Mouse (Mus musculus) adipose tissue, adult 10 weeks (tissue): ENCODE measurements around the gene Mtx1. TPM values are rescaled to one million over a fixed set of nuclear protein-coding genes. Genes with fewer than 3 reads are reported as not detected.

ENCODE experiments used
- polyA plus RNA-seq: library from polyadenylated mRNA; stranded (reverse); fragments of 350-450 nt; fragmentation: Illumina TruSeq; extraction: RNeasy Lipid Tissue Mini Kit (QIAGEN cat#74804); gene quantifications from one replicate; pipeline ENCODE4 v1.2.3, GENCODE M21; 2014; ENCODE audit warnings: low read depth, low replicate concordance

Gene Mtx1
- polyA plus RNA-seq = 92.5 TPM

GRCm38 (mm10) chr3:89226900-89227299, at the start of gene Mtx1:
TSS of gene Mtx1 (minus strand) at chr3:89227088.

GRCm38 (mm10) chr3:89270051-89270755, 43.3 kb upstream of the Mtx1 start, which contains the start of gene Slc50a1:
TSS of gene Slc50a1 (minus strand) at chr3:89270570.

GRCm38 (mm10) chr3:89259076-89259475, 32.2 kb upstream of the Mtx1 start, which contains the start of gene Dpm3:
TSS of gene Dpm3 (plus strand) at chr3:89259358.

GRCm38 (mm10) chr3:89246261-89247100, 19.6 kb upstream of the Mtx1 start, which contains the start of gene Trim46:
TSS of gene Trim46 (minus strand) at chr3:89246309.

GRCm38 (mm10) chr3:89245688-89246171, 18.8 kb upstream of the Mtx1 start, which contains the start of gene Krtcap2:
TSS of gene Krtcap2 (plus strand) at chr3:89245966.

DNA sequence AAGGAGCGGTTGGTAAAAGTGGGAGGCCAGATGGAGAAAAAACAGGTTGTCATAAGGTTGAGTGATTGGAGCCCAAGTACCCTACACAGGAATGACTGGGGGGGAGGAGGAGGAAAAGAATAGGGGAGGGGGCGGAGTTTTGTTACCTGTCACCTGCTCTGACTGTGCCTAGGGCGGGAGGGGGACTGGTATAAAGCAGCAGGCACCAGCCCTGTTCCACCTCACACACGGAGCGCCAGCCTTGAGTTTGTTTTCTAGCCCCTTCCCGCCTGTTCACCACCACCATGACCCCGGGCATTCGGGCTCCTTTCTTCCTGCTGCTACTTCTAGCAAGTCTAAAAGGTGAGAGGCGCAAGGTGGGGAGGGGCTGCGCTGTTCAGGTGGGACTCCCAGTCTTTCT, 1.9 kb upstream of the Mtx1 start, which contains the start of gene Muc1:
Gene Muc1, plus strand, starts transcription at position 222 of the 400 bp plus-strand sequence.

GRCm38 (mm10) chr3:89214681-89215411, 12.0 kb downstream of the Mtx1 start, which contains the start of gene Thbs3:
TSS of gene Thbs3 (plus strand) at chr3:89215180.

DNA sequence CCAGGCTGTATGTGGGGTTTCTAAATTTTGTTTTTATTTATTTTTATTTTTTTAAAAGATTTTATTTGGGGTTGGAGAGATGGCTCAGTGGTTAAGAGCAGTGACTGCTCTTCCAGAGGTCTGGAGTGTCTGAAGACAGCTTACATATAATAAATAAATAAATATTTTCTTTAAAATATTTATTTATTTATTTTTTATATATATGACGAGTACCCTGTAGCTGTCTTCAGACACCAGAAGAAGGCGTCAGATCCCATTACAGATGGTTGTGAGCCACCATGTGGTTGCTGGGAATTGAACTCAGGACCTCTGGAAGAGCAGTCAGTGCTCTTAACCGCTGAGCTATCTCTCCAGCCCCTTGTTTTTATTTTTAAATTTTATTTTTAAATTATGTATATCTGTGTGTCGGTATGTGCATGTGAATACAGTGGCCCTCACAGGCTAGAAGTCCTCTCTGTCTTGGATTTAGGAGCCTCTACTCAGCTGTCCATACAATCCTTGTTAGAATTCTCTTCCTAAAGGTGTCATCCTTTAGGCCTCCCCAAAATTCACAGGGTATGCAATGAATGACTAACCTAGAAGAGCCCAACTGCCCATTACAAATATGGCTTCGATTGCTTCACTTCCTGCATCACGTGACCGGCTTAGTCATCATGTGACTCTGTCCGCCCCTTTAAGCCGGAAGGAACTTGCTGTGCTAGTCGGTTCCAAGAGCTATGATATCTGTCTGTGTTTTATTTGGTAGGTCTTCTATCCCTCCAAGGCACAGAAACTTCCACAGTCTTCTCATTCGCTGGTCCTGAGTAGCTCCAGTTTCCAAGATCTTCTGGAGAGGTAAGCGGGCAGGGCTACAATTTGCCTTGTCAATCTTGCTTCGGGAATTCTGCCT, 24.4 kb downstream of the Mtx1 start, which contains the start of gene Gba:
Gene Gba, plus strand, starts transcription at position 676 of the 889 bp plus-strand sequence.

DNA sequence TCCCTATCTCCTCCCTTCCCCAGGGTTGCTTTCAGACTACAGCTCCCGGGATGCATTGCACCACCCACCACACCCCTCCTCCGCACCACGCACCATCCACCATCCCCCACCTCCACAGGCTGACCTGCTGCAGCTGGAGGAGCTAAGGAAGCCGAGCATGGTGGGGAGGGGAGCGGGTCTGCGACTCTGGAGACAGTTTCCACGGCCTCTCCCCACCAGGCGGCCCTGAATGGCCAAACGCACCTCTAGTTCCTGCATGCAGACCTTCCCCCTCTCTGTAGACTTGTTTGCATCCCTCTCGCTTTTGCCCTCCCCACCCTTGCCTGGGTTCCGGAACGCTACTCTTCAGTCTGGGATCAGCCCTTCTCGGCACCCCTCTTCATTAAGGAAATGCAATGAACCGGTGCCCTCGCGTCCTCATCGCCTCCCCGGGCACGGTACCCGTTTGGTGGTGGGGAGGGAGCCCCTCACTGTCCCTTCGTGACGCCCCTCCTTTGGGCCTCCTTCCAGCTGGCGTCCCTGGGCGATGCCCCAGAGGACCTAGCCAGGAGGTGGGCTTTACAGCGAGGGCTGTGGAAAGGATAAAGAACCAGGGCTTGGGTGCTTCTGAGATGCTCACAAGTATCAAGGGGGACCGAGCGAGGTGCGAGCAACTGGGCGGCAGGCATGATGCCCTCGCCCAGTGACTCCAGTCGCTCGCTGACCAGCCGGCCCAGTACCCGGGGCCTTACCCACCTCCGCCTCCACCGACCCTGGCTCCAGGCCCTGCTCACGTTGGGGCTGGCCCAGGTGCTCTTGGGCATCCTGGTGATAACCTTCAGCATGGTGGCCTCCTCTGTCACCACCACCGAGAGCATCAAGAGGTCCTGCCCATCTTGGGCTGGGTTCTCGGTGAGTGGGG, 43.6 kb downstream of the Mtx1 start, which contains the start of gene Fam189b:
Gene Fam189b, plus strand, starts transcription at position 86 of the 901 bp plus-strand sequence.

DNA sequence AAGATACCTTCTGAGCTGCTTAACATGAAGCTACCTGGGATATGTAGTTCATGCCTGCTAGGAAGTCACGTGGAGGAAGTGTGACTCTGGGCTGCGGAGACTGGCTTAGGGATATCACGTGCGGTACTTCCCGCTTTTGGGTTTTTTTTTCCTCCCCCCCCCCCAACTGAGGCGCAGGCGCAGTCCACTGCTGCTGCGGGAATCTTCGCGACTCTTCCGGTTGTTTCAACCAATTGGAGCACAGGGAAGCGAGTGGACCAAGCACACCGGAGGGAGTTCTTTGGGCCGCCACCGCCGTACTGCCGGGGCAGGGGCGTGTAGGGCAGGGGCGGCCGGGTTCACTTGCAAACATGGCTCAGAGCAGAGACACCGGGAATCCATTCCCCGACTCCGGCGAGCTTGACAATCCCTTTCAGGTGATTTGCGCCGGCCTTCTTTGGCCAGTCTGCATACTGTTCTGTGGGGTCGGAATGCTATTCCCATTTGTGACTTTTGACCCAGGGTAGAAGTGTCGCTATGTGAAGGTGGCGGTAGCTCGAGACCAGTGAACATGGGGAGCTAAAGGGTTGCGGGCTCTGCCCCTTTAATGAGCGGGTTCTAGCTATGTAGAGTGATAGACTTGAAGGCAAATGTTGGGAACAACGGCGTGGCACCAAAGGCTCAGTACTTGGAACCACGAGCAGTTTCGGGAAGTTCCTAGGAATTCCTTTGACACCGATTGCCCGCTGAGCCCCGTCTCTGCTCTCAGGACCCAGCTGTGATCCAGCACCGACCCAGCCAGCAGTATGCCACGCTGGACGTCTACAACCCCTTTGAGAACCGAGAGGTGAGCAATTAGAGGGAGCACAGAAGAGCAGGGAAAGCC, 49.4 kb downstream of the Mtx1 start, which contains the start of gene Scamp3:
Gene Scamp3, plus strand, starts transcription at position 232 of the 865 bp plus-strand sequence.

DNA sequence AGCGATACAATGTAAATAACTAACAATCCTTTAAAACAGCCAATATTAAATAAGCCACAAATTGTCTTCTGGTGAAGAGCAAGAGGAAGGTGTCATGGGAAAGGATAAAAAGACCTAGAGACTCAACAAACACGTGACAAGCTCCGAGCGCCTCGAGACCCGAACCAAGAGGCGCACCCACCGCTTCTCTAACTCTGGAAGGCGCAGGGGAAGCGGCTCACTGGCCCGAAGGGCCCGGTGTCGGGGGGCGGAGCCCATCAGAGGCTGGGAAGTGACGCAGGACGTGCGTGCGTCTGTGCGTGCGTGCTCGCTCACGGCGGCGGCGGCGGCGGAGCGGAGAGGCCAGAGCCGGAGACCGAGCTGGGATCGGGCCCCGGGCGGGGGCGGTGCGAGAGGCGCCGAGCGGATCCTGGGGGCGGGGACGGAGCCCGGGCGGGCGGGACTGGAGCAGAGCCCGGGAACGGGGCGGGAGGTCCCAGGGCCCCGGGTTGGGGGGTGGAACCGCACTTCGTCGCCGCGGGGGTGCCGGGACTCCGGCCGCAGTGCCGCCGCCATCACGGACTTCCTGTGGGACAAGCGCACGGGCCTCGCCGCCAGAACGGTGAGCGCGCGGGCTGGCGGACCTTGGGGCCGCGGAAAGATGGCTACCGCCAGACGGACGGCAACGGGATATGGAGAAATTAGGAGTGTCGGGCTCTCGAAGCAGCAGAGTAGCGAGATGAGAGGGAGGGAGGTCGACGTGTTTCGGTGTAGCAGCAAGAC, 62.2 kb downstream of the Mtx1 start, which contains the start of gene Clk2:
Gene Clk2, plus strand, starts transcription at position 290 of the 762 bp plus-strand sequence.

DNA sequence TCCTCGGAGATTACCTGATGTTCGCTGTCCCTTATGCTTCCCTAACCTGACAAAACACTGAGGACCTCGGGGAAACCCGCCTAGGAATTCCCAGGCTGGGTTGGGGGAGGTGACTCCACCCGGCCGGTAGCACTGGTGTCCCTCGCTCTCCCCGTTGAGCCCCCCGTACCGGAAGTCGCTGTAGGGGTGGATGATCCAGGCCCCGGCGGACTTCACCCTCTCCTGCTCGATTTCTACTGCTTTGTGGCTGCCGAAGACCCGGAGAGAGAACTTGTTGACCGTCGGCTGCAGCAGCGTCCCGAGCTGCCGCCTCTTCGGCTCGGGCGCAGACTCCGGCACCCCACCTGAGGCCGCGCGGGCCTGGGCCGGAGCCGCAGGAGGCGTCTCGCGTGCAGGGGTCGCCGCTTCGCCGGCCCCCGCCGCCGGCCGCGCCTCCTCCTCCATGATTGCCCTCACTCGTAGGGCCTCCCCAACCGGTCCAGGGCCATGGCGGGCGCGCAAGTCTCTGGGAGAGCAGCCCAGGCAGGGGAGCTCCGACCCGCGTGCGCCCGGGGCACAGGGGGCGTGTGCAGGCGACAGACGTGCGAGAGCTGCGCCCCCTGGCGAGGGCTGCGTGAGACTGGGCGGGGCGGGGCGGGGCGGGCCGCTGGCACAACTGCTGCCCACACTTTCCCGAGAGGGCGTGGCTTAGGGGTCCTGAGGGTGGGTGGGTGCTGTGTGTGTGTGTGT, 67.1 kb downstream of the Mtx1 start, which contains the start of gene Hcn3:
Gene Hcn3, minus strand, starts transcription at position 581 of the 729 bp plus-strand sequence.

Other genes with a start within 250 kb of the Mtx1 start
- 22.7 TPM for gene Rusc1, start 133.8 kb downstream of the Mtx1 start, polyA plus RNA-seq
- not detected for gene Gm43738, start 126.0 kb downstream of the Mtx1 start, polyA plus RNA-seq
- 175 TPM for gene Fdps, start 125.1 kb downstream of the Mtx1 start, polyA plus RNA-seq
- gene Pklr, start 90.9 kb downstream of the Mtx1 start, polyA plus RNA-seq = 7.9 TPM
- gene Hcn3, start 66.9 kb downstream of the Mtx1 start, polyA plus RNA-seq = 0.24 TPM
- 51.5 TPM for gene Clk2, start 62.3 kb downstream of the Mtx1 start, polyA plus RNA-seq
- gene Scamp3, start 49.6 kb downstream of the Mtx1 start, polyA plus RNA-seq = 56.1 TPM
- gene Fam189b, start 43.9 kb downstream of the Mtx1 start, polyA plus RNA-seq = 5.8 TPM
- gene Gba, start 24.2 kb downstream of the Mtx1 start, polyA plus RNA-seq = 67.8 TPM
- gene Thbs3, start 11.9 kb downstream of the Mtx1 start, polyA plus RNA-seq = 30.3 TPM
- gene Muc1, start 2.0 kb upstream of the Mtx1 start, polyA plus RNA-seq = 1.0 TPM
- gene Krtcap2, start 18.9 kb upstream of the Mtx1 start, polyA plus RNA-seq = 96.9 TPM
- 2.9 TPM for gene Trim46, start 19.2 kb upstream of the Mtx1 start, polyA plus RNA-seq
- 152 TPM for gene Dpm3, start 32.3 kb upstream of the Mtx1 start, polyA plus RNA-seq
- gene Slc50a1, start 43.5 kb upstream of the Mtx1 start, polyA plus RNA-seq = 135 TPM
- 26.1 TPM for gene Efna1, start 54.1 kb upstream of the Mtx1 start, polyA plus RNA-seq
- gene Efna3, start 95.9 kb upstream of the Mtx1 start, polyA plus RNA-seq = 1.3 TPM
- gene Efna4, start 110.9 kb upstream of the Mtx1 start, polyA plus RNA-seq = 3.4 TPM
- 145 TPM for gene Adam15, start 122.9 kb upstream of the Mtx1 start, polyA plus RNA-seq
- 2.8 TPM for gene Dcst2, start 134.9 kb upstream of the Mtx1 start, polyA plus RNA-seq
- 5.4 TPM for gene Dcst1, start 138.2 kb upstream of the Mtx1 start, polyA plus RNA-seq
- 52.0 TPM for gene Zbtb7b, start 167.7 kb upstream of the Mtx1 start, polyA plus RNA-seq
- 1.8 TPM for gene Lenep, start 175.7 kb upstream of the Mtx1 start, polyA plus RNA-seq
- 24.9 TPM for gene Flad1, start 184.8 kb upstream of the Mtx1 start, polyA plus RNA-seq
- 34.3 TPM for gene Cks1b, start 191.3 kb upstream of the Mtx1 start, polyA plus RNA-seq
- 76.1 TPM for gene Shc1, start 191.4 kb upstream of the Mtx1 start, polyA plus RNA-seq
- 30.1 TPM for gene Pygo2, start 203.1 kb upstream of the Mtx1 start, polyA plus RNA-seq
- 70.3 TPM for gene Pbxip1, start 209.6 kb upstream of the Mtx1 start, polyA plus RNA-seq
- gene Pmvk, start 227.5 kb upstream of the Mtx1 start, polyA plus RNA-seq = 74.9 TPM